Mouse (Mus musculus) brain, embryonic 14.5 days (tissue): ENCODE data around the gene Tenm2.

Source experiments
- CTCF ChIP-seq: fragments of 200-500 bp; IDR thresholded peaks from 2 replicates; pipeline ENCODE4 v1.5.1; 2012; ENCODE audit warnings: inconsistent platforms, mild to moderate bottlenecking, moderate library complexity, borderline replicate concordance; ENCODE audit not compliant: insufficient read depth, insufficient read length; ENCODE audit errors: extremely low read depth
- POLR2A ChIP-seq: fragments of 200-500 bp; IDR thresholded peaks from 2 replicates; pipeline ENCODE4 v1.6.1; 2012; ENCODE audit warnings: mild to moderate bottlenecking, inconsistent platforms, borderline replicate concordance; ENCODE audit not compliant: poor library complexity, insufficient read depth, insufficient read length, severe bottlenecking; ENCODE audit errors: extremely low read depth

GRCm38 (mm10) chr11:36096219-36096618 is 1139.5 kb downstream of the Tenm2 start:
- TF ChIP-seq CTCF (no peak), POLR2A (no peak)
